Mouse (Mus musculus) T-cell, adult 2 months (primary cell): ENCODE data around the gene Aqp2.

Experiments
- DNase-seq: peaks from one replicate; pipeline ENCODE4 v3.0.0; 2022; ENCODE audit warnings: low spot score

Gene Aqp2

GRCm38 (mm10) chr15:99590429-99591084 lies 11.7 kb downstream of the Aqp2 start, which contains the start of gene Aqp5:
Gene Aqp5 (plus strand): TSS chr15:99590782.
- no peak for DNase-seq

- no peak for DNase-seq
Observed at GRCm38 (mm10) chr15:99592177-99592576, 13.3 kb downstream of the Aqp2 start.

GRCm38 (mm10) chr15:99592877-99593276 lies 14.0 kb downstream of the Aqp2 start:
- DNase-seq: no peak

GRCm38 (mm10) chr15:99594951-99595350 lies 16.1 kb downstream of the Aqp2 start:
- DNase-seq: no peak

GRCm38 (mm10) chr15:99596056-99596687 lies 17.3 kb downstream of the Aqp2 start:
- DNase-seq: peak; percentile 66

GRCm38 (mm10) chr15:99596841-99597240 lies 18.0 kb downstream of the Aqp2 start:
- DNase-seq: no peak

GRCm38 (mm10) chr15:99597596-99597995 lies 18.7 kb downstream of the Aqp2 start:
- no peak for DNase-seq

- DNase-seq: no peak
Observed at GRCm38 (mm10) chr15:99599245-99600070, 20.6 kb downstream of the Aqp2 start.

GRCm38 (mm10) chr15:99600986-99601822 lies 22.3 kb downstream of the Aqp2 start, which contains the start of gene Aqp6:
Gene Aqp6 (plus strand): TSS chr15:99601400.
- DNase-seq: no peak

- no peak for DNase-seq
Observed at GRCm38 (mm10) chr15:99601823-99602120, 22.9 kb downstream of the Aqp2 start.

- DNase-seq: no peak
Observed at GRCm38 (mm10) chr15:99602206-99602820, 23.5 kb downstream of the Aqp2 start.

- DNase-seq: no peak
Observed at GRCm38 (mm10) chr15:99603216-99603615, 24.4 kb downstream of the Aqp2 start.

- DNase-seq: no peak
Observed at GRCm38 (mm10) chr15:99605595-99605994, 26.7 kb downstream of the Aqp2 start.

- DNase-seq: no peak
Observed at GRCm38 (mm10) chr15:99606515-99606914, 27.7 kb downstream of the Aqp2 start.

GRCm38 (mm10) chr15:99607388-99608113 lies 28.7 kb downstream of the Aqp2 start:
- no peak for DNase-seq

- DNase-seq: no peak
Observed at GRCm38 (mm10) chr15:99608382-99609125, 29.7 kb downstream of the Aqp2 start.

- no peak for DNase-seq
Observed at GRCm38 (mm10) chr15:99611563-99611962, 32.7 kb downstream of the Aqp2 start.

GRCm38 (mm10) chr15:99614273-99614672 lies 35.4 kb downstream of the Aqp2 start:
- no peak for DNase-seq

GRCm38 (mm10) chr15:99614753-99615152 lies 35.9 kb downstream of the Aqp2 start:
- no peak for DNase-seq

- DNase-seq: no peak
Observed at GRCm38 (mm10) chr15:99615246-99615645, 36.4 kb downstream of the Aqp2 start.
